Mouse (Mus musculus) limb, embryonic 11.5 days (tissue): ENCODE data around the gene Kdm5b. TPM values are rescaled to one million over a fixed set of nuclear protein-coding genes. Genes with fewer than 3 reads are reported as not detected.
A peak's percentile ranks its signal among the peaks of the same experiment; 100 is the strongest.

Source experiments
- ATAC-seq: fragments of 200-750 bp; cut with Nextera tagmentation; 2 replicates; pipeline ENCODE4 v1.8.0; 2017; ENCODE audit warnings: low read depth; ENCODE audit not compliant: insufficient number of reproducible peaks, low FRiP score, low TSS enrichment
- DNase-seq: peaks from one replicate; pipeline ENCODE4 v3.0.0-alpha.2; 2015; ENCODE audit warnings: low spot score
- H3K27ac ChIP-seq: fragments of 300-500 bp; sonication (generic); replicated peaks from 2 replicates; pipeline ENCODE4 v1.5.1; 2014; ENCODE audit warnings: low read depth, mild to moderate bottlenecking, low read length
- H3K27me3 ChIP-seq: fragments of 300-500 bp; sonication (generic); 2 replicates; pipeline ENCODE4 v1.6.1; 2014; ENCODE audit warnings: mild to moderate bottlenecking, low read length, mixed read lengths; ENCODE audit not compliant: control insufficient read depth, insufficient read depth
- H3K36me3 ChIP-seq: fragments of 300-500 bp; sonication (generic); 2 replicates; pipeline ENCODE4 v1.6.1; 2014; ENCODE audit warnings: mild to moderate bottlenecking, low read length, moderate library complexity, mixed read lengths; ENCODE audit not compliant: control insufficient read depth, insufficient read depth
- H3K4me1 ChIP-seq: fragments of 300-500 bp; sonication (generic); 2 replicates; pipeline ENCODE4 v1.6.1; 2014; ENCODE audit warnings: low read length, mixed read lengths; ENCODE audit not compliant: control insufficient read depth, insufficient read depth
- H3K4me2 ChIP-seq: fragments of 300-500 bp; sonication (generic); 2 replicates; pipeline ENCODE4 v1.6.1; 2014; ENCODE audit warnings: low read depth, mild to moderate bottlenecking, moderate library complexity; ENCODE audit not compliant: severe bottlenecking
- H3K4me3 ChIP-seq: fragments of 300-500 bp; sonication (generic); 2 replicates; pipeline ENCODE4 v1.5.1; 2014; ENCODE audit warnings: low read depth, low read length
- H3K9ac ChIP-seq: fragments of 300-500 bp; sonication (generic); 2 replicates; pipeline ENCODE4 v1.6.1; 2014; ENCODE audit warnings: mild to moderate bottlenecking, low read length
- H3K9me3 ChIP-seq: fragments of 300-500 bp; sonication (generic); 2 replicates; pipeline ENCODE4 v1.6.1; 2016; ENCODE audit warnings: low read length; ENCODE audit not compliant: control insufficient read depth
- WGBS: fragments of 180-500 bp; shearing (Covaris S2); extraction: QIAGEN DNeasy Blood & Tissue Kit; methylation state at CpG from one replicate; pipeline ENCODE4 v1.1.7; 2014; 5-methylcytosine and 5-hydroxymethylcytosine counted together
- polyA plus RNA-seq: library from polyadenylated mRNA; unstranded; fragments of >200 nt; fragmentation: Nextera tagmentation; extraction: Ambion mirVana; gene quantifications from 2 replicates; pipeline ENCODE4 v1.2.1, GENCODE M21; 2014

Kdm5b gene
- polyA plus RNA-seq, 1 experiment from 2014 or later, result 90.9 TPM

DNA sequence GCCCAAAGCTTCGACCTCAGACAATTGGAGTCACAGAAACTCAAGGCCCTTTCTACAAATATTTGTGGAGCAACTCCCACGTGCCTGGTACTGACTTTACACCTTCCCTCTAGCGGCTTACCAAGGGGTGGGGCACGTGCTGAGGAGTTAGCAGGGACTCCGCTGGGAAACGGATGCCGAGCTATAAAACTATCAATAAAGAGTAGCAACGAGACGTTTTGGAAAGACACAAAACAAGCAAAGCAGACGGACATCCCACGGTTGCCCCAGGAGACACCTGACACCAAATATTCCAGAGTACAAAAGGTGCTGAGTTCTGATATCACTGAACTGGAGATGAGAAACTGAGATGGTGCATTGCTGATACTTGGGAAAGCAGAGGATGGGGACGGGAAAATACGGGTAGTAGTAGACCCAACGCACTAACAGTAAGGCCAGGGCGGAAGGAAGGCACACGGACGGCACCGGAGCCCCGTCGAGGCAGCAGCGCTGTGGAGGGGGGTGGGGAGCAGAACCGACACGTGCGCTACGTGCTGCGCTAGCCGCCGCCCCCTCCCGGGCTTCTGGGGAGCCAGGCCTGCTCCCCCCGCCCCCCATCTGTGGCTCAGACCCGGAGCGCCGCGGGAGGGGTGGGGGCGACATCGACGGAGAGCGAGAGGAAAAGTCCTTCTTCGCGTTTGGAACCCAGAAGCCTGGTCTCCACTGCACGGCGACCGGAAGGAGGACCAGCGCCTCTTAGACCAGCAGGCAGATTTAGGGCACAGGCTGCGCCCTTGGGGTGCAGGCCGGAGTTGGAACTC, 3.9 kb upstream of the Kdm5b start:
- H3K4me3 ChIP-seq, result peak overlapping the region; percentile 63
- ATAC-seq (peak; percentile 46; the same call in 1 of the 2 replicates), DNase-seq (no peak)
- peaks cover 5% of the 10 kb centered on the region for H3K4me1 ChIP-seq
- WGBS, result under 1% methylated on average over 46 of the region's 46 CpGs
- no peaks in the 10 kb centered on the region for H3K27me3 ChIP-seq
- H3K27ac ChIP-seq, result peak overlapping the region; percentile 88
- H3K9me3 ChIP-seq, result no peaks in the 10 kb centered on the region
- H3K4me2 ChIP-seq, result peak overlapping the region; percentile 89
- H3K9ac ChIP-seq, result peak overlapping the region; percentile 76
- no peaks in the 10 kb centered on the region for H3K36me3 ChIP-seq

DNA sequence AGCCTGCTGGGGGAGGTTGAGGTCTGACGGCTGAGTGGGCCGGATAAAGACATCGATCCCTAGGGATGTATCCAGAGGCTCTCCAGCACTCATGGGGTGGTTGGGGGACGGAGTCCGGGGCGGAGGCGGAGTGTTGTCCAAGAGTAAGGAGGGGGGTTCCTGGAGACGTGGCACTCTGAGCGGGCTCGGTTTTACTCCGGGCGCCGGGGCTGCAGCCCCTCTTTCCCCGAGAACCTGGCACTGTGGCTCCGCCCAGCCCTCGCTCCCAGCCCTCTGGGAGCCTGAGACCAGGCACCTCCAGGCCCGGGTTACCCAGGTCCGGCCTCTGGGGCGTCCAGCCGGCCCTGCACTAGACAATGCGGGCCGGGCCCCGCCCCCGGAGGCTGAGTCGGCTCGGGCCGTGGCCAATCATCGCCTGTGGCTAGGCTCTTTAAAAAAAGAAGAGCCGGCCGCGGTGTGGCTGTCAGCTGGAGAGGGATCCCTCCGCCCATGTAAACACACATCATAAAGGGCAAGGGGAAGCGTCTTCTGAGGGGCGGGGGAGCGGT, 3.2 kb upstream of the Kdm5b start:
- H3K4me2 ChIP-seq, result peak overlapping the region; percentile 89
- DNase-seq (peak; percentile 96), ATAC-seq (peak; percentile 94)
- H3K4me1 ChIP-seq, result peaks cover 5% of the 10 kb centered on the region
- no peaks in the 10 kb centered on the region for H3K27me3 ChIP-seq
- no peaks in the 10 kb centered on the region for H3K9me3 ChIP-seq
- WGBS, result 0% methylated on average over 35 of the region's 35 CpGs
- H3K4me3 ChIP-seq, result peak overlapping the region; percentile 63
- peak overlapping the region; percentile 76 for H3K9ac ChIP-seq
- no peaks in the 10 kb centered on the region for H3K36me3 ChIP-seq
- peak overlapping the region; percentile 88 for H3K27ac ChIP-seq

DNA sequence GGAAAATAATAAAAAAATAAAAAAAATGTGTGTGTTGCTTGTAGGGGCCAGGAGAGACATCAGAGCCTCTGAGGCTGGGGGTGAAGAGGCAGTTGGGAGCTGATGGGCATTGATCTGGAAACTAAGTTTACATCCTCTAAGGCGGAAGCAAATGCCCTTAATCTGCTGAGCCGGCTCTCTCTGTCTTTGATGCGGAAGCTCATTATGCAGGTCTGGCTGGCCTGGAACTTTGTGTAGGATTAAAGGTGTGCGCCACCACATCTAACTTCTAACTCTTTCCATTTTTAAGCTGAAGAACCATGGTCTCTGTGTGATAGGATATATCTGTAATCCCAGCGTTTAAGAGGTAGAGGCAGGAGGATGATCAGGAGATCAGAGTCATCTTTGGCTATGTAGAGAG, 1.5 kb upstream of the Kdm5b start:
- ATAC-seq, result no peak
- Histone ChIP-seq H3K27ac (no peak overlapping the region), H3K27me3 (no peaks in the 10 kb centered on the region), H3K4me1 (peaks cover 9% of the 10 kb centered on the region), H3K9ac (no peak overlapping the region), H3K4me3 (no peak overlapping the region), H3K36me3 (no peaks in the 10 kb centered on the region), H3K4me2 (no peak overlapping the region), H3K9me3 (no peaks in the 10 kb centered on the region)
- WGBS, result 56% methylated on average over 5 of the region's 5 CpGs
- no peak for DNase-seq

DNA sequence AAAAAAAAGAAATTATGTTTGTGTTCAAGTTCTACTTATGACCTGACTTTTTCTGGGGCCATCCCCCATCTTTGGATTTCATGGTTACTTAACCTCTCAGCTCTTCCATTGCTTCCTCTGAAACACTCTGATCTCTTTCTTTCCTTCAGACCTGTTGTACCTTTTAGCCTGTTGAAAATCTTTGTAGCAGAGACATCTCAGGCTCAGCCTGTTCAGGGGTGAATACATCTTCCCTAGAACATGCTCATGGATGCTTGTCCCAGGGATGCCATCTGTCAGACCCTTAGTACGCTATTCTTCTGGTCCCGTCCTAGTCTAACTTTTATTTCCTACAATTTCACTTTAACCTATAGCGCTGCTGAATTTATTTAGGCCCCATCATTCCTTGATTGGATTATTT, 745 bp upstream of the Kdm5b start:
- Histone ChIP-seq H3K4me1 (peaks cover 9% of the 10 kb centered on the region), H3K27ac (no peak overlapping the region), H3K36me3 (no peaks in the 10 kb centered on the region), H3K27me3 (no peaks in the 10 kb centered on the region), H3K4me3 (no peak overlapping the region), H3K9me3 (no peaks in the 10 kb centered on the region), H3K4me2 (no peak overlapping the region), H3K9ac (no peak overlapping the region)
- DNase-seq, result no peak
- ATAC-seq, result no peak
- 82% methylated on average over 3 of the region's 3 CpGs for WGBS

GRCm38 (mm10) chr1:134560396-134560795, 425 bp downstream of the Kdm5b start:
- Histone ChIP-seq H3K4me3 (peak overlapping the region; percentile 100), H3K9ac (peak overlapping the region; percentile 99), H3K4me1 (peaks cover 9% of the 10 kb centered on the region), H3K27me3 (no peaks in the 10 kb centered on the region), H3K36me3 (no peaks in the 10 kb centered on the region), H3K4me2 (peak overlapping the region; percentile 63), H3K9me3 (no peaks in the 10 kb centered on the region), H3K27ac (peak overlapping the region; percentile 87)
- ATAC-seq (no peak), DNase-seq (no peak)
- under 1% methylated on average over 46 of the region's 50 CpGs for WGBS

DNA sequence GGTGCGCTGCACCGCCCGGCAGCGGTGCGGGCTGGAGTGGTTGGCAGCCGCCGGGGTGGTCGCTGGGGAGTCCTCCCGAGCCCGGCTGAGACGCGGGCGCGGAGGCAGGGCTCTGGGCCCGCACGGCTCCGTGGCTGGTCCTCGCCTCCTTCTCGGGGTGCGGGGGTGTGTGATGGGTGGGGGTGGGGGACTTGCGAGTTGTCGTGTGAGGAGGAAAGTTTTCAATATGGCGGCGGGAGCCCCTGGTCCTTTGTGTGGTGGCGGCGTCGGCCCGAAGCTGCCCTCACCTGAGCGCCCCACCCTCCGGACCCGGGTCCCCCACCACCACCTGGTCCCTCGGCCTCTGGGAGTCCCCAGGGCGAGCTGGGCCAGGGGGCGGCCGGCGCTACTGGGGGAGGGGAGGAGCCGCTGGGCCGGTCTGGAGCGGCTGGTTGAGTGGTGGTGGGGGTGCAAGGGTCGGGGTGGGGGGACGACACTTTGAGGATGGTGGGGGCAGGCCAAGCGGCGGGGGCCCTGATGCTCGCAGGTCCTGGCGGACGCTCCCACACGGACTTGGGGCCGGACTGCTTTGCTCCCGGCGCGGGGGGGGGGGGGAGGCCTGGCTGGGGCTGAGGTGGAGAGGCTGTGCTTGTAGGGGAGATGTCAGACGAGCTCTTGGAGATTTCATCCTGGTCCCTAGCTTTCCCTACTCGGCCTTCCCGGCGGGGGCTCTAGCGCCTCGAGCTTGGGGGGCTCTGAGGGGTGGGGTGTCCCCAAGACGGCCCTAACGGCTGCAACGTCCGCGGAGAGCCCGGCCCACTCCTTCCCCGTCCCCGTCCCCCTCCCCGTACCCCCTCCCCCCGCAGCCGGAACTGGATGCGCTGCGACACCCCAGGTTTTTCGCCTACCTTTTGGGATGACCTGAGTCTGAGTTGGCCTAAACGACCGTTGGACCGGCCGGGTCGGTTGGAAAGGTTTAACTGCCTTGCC, 1.1 kb downstream of the Kdm5b start:
- Histone ChIP-seq H3K4me2 (peak overlapping the region; percentile 63), H3K27ac (peak overlapping the region; percentile 87), H3K27me3 (no peaks in the 10 kb centered on the region), H3K36me3 (no peaks in the 10 kb centered on the region), H3K4me3 (peak overlapping the region; percentile 100), H3K9me3 (no peaks in the 10 kb centered on the region), H3K4me1 (peaks cover 6% of the 10 kb centered on the region), H3K9ac (peak overlapping the region; percentile 99)
- 0% methylated on average over 51 of the region's 76 CpGs for WGBS
- ATAC-seq, result no peak
- DNase-seq, result peak; percentile 70

DNA sequence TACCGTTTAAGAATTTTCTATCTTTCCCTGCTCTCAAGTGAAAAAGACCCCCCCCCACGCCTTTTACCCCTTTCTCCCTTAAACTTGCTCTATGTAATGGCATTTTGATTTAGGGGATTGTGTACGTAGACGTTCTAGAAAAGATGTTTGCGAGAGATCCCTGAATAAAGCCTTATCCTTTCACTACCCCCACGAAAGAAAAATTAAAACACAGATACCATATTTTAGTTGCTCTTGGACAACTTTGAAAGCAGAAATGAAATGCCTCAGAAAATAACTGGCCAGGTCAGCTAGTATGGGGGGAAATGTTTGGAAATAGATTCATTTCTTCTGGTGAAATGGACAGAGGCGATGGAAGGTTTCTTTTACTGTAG, 1.8 kb downstream of the Kdm5b start:
- peak overlapping the region; percentile 99 for H3K9ac ChIP-seq
- no peak for DNase-seq
- peaks cover 4% of the 10 kb centered on the region; the same call in 1 of the 2 replicates for H3K4me1 ChIP-seq
- peak overlapping the region; percentile 100 for H3K4me3 ChIP-seq
- H3K9me3 ChIP-seq, result no peaks in the 10 kb centered on the region
- WGBS, result 14% methylated on average over 7 of the region's 7 CpGs
- no peaks in the 10 kb centered on the region for H3K36me3 ChIP-seq
- H3K27ac ChIP-seq, result 0 out of 2 replicates have a peak overlapping the region, but pooled peaks have one; percentile 87
- ATAC-seq, result no peak
- no peaks in the 10 kb centered on the region for H3K27me3 ChIP-seq
- peak overlapping the region; percentile 63 for H3K4me2 ChIP-seq

DNA sequence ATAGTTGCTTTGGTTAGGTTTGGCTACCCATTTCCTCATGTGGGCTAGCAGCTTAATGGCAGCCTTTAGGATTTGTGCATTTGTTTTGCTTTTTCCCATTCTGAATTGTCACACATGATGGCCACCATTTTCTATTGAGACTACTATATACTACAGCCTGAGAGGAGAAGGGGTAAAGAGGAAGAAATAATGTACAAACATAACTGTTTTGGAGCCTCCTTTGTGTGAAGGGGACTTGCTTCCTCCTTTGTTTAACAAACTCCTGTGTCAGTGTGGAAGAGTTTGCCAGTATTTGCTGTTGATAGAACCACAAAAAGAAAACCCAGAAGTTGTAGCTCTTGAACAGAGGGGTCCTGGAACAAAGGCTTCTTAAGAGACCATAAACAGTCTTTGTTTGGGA, 2.5 kb downstream of the Kdm5b start:
- ATAC-seq, result no peak
- Histone ChIP-seq H3K4me3 (0 out of 2 replicates have a peak overlapping the region, but pooled peaks have one; percentile 100), H3K4me1 (0 out of 2 replicates have a peak, but pooled peaks cover 4% of the 10 kb centered on the region), H3K27me3 (no peaks in the 10 kb centered on the region), H3K9me3 (no peaks in the 10 kb centered on the region), H3K4me2 (peak overlapping the region; percentile 63), H3K27ac (no peak overlapping the region), H3K9ac (no peak overlapping the region), H3K36me3 (no peaks in the 10 kb centered on the region)
- DNase-seq, result no peak
